Mouse (Mus musculus) layer of hippocampus, adult 6 months (tissue): ENCODE measurements around the gene Aph1a. TPM values are rescaled to one million over a fixed set of nuclear protein-coding genes. Genes with fewer than 3 reads are reported as not detected.

ENCODE experiments used
- long read RNA-seq, 2 experiments: library from polyadenylated mRNA; unstranded; transcript quantifications; one replicate each; pipeline ENCODE4 v2.0.0; 2019 to 2020
- polyA plus RNA-seq: library from polyadenylated mRNA; unstranded; fragments of <200 nt; fragmentation: Nextera tagmentation; gene quantifications from 2 replicates; pipeline ENCODE4 v1.2.3, GENCODE M21; 2021

The Aph1a gene
- polyA plus RNA-seq: 35.5 and 57.8 TPM in 2 replicates
- long read RNA-seq, experiment 1, transcript Aph1a-202 (7 exons, 1,601 nt): major isoform, 17 of 22 reads
- long read RNA-seq, experiment 1, partial matches to known transcripts: 0 of 22 reads
- long read RNA-seq, experiment 1, other reads (novel, unspliced or antisense): 5 of 22 reads
- long read RNA-seq, experiment 2, transcript Aph1a-201 (6 exons, 2,863 nt): major isoform, 6 of 14 reads
- long read RNA-seq, experiment 2, transcript Aph1a-202 (7 exons, 1,601 nt): major isoform, 6 of 14 reads
- long read RNA-seq, experiment 2, partial matches to known transcripts: 0 of 14 reads
- long read RNA-seq, experiment 2, other reads (novel, unspliced or antisense): 2 of 14 reads

DNA sequence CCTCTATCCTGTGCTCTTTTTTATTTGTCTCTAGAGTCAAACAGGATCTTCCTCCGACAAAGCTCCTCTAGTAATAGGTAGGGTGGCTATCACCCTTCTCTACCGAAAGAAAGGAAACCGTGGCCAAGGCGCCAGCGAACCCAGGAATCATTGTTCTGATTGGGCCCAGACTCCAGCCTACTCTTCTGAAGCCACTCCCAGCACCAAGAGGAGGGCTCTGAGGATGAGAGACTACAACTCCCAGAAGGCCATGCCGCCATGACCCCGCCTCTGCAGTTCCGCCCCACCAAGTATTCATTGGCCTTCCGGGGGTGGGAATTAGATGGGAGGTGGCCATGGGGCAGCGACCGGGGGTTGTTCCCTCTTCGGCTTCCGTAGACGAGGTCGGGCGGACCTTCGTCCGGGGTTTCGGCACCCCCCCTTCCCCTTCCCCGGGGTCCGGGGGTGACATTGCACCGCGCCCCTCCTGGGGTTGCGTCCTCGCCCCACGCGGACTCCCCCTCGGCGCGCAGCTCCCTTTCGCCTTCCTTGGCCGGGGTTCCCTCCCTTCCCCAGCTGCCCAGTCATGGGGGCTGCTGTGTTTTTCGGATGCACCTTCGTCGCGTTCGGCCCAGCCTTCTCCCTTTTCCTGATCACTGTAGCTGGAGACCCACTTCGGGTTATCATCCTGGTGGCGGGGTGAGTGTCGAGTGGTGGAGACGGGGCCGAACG, at the start of gene Aph1a:
Gene Aph1a, plus strand, starts transcription at position 364 of the 711 bp plus-strand sequence.

GRCm38 (mm10) chr3:95855502-95856089, 38.2 kb upstream of the Aph1a start, which contains the start of gene Prpf3:
Gene Prpf3, minus strand, starts transcription at chr3:95855885.

GRCm38 (mm10) chr3:95871392-95871867, 22.3 kb upstream of the Aph1a start, which contains the start of gene Mrps21:
Gene Mrps21, minus strand, starts transcription at chr3:95871519.

GRCm38 (mm10) chr3:95881979-95882815, 11.6 kb upstream of the Aph1a start, which contains the start of gene Ciart:
Gene Ciart, minus strand, starts transcription at chr3:95882251.

GRCm38 (mm10) chr3:95891211-95892065, 2.3 kb upstream of the Aph1a start, which contains the start of gene BC028528:
Gene BC028528, minus strand, starts transcription at chr3:95892005.

GRCm38 (mm10) chr3:95904568-95904967, 10.8 kb downstream of the Aph1a start, which contains the start of gene Car14:
Gene Car14, minus strand, starts transcription at chr3:95904691.

GRCm38 (mm10) chr3:95928658-95929503, 35.1 kb downstream of the Aph1a start, which contains the start of gene Anp32e:
Gene Anp32e, plus strand, starts transcription at chr3:95929246.

Other genes starting within 250 kb of the Aph1a start
- gene Mcl1, start 235.2 kb upstream of the Aph1a start, polyA plus RNA-seq: 4.8 and 5.3 TPM in 2 replicates
- gene Adamtsl4, start 206.1 kb upstream of the Aph1a start, polyA plus RNA-seq: 3.1 and 3.9 TPM in 2 replicates
- 3.8 and 5.6 TPM in 2 replicates for gene Ecm1, start 154.4 kb upstream of the Aph1a start, polyA plus RNA-seq
- gene Tars2, start 133.8 kb upstream of the Aph1a start, polyA plus RNA-seq: 26.4 and 29.2 TPM in 2 replicates
- gene Rprd2, start 75.1 kb upstream of the Aph1a start, polyA plus RNA-seq: 37.2 and 41.5 TPM in 2 replicates
- 6.9 and 7.0 TPM in 2 replicates for gene Prpf3, start 38.1 kb upstream of the Aph1a start, polyA plus RNA-seq
- gene Mrps21, start 22.4 kb upstream of the Aph1a start, polyA plus RNA-seq: 669 and 698 TPM in 2 replicates
- 10.2 and 13.2 TPM in 2 replicates for gene Ciart, start 11.7 kb upstream of the Aph1a start, polyA plus RNA-seq
- gene BC028528, start 2.0 kb upstream of the Aph1a start, polyA plus RNA-seq: 7.1 and 11.0 TPM in 2 replicates
- gene Car14, start 10.7 kb downstream of the Aph1a start, polyA plus RNA-seq: 13.2 and 37.6 TPM in 2 replicates
- gene Anp32e, start 35.3 kb downstream of the Aph1a start, polyA plus RNA-seq: 7.9 and 11.3 TPM in 2 replicates
- gene Plekho1, start 102.0 kb downstream of the Aph1a start, polyA plus RNA-seq: 10.1 and 15.2 TPM in 2 replicates
- 20.4 and 23.1 TPM in 2 replicates for gene Vps45, start 164.5 kb downstream of the Aph1a start, polyA plus RNA-seq
- gene Otud7b, start 210.6 kb downstream of the Aph1a start, polyA plus RNA-seq: 7.7 and 8.0 TPM in 2 replicates